Mouse (Mus musculus): Measurements from ENCODE around the gene Olfr877.

Olfr877 gene

GRCm38 (mm10) chr9:37853969-37854368 lies at the start of gene Olfr877:
TSS of gene Olfr877 (plus strand) at chr9:37854269.
- no peak for DNase-seq

DNA sequence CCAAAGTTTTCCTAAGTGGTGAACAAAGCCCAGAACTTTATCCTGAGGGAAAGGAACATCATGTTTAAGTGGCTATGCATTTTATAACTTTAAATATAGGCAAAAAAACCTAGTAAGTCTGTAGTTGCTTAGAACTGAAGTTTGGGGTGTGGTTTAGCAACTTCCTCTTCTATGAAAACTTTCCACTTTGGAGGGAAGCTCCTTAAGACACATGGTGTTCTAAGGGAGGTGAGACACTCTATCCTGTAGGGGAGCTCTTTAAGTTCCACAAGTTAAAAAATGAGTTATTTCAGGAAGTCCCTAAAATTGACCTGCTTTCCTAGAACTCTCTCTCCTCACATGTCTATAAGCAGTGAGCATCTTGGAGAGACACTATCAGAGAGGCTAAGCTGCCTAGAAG lies 46.8 kb upstream of the Olfr877 start:
- no peak for DNase-seq

DNA sequence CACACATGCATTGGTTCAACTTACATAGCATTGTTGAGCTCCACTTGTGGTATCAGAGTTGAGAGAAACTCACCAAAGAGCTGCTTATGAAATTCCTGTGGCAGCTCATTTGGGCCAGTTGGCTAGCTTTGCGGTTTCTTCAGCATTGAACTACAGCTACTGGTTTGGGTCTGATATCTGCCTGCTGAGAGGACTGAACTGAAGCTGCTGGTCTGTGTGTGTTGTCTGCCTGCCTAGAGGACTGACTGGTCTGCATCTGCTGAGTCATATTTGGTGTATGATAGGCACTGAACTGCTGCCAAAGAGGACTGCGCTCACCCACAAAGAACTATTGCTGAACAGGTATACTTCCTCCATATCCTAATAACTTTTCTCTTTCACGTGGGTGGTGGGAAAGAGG lies 45.6 kb upstream of the Olfr877 start:
- no peak for DNase-seq

DNA sequence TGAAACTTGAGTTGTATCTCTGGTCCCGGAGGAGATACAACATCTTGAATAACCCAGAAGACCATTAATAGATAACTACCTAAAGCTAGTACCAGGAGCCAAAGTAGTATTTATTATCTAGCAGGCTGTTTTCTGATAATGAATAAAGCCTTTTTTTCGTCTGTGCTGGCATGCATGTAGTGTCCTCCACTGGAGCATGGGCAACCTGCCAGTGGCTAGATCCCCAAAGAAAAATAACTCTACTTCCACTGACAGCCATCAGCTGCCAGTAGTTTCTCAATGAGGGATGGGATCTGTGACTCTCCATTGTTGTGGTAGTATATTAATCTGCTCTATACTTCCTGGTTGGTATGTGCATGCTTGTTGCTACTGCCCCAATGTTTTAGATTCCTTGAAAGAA lies 45.1 kb upstream of the Olfr877 start:
- DNase-seq: peak; percentile 13

GRCm38 (mm10) chr9:37814696-37815095 lies 39.4 kb upstream of the Olfr877 start:
- peak; percentile 6 for DNase-seq

DNA sequence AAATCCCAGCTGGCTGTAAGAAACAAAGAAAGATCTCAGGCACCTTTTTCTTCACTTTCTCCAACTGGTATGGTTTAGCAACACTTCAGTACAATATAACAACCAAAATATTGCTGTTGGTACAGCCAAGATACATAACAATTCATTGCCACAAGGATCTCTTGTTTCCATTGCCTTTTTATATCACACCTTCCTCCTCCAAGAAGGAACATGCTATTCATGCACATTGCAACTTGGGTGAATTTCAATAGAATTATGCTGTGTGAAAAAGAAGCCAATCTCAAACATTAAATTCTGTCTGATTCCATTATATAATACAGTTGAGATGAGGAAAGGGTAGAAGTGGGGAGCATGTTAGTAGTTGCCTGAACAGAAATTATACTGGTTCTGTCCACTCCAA lies 24.2 kb upstream of the Olfr877 start:
- no peak for DNase-seq

DNA sequence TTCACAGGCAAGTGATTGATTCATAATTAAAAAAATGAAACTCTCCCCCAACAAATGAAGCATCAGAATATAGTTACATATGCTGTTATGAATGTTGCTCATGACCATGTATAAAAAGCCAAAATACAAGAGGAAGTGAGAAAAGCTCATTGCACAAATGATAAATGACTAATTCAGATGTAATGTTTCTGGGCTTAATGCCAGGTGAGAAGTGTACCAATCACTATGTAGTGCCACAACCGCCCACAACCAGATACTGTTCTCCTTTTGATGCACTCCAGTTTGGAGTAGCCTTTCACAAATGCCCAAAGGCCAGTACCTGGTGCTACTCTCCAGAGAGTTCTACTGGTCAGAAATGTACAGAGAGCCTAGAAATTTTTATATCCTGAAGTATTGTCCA lies 20.7 kb upstream of the Olfr877 start:
- no peak for DNase-seq

DNA sequence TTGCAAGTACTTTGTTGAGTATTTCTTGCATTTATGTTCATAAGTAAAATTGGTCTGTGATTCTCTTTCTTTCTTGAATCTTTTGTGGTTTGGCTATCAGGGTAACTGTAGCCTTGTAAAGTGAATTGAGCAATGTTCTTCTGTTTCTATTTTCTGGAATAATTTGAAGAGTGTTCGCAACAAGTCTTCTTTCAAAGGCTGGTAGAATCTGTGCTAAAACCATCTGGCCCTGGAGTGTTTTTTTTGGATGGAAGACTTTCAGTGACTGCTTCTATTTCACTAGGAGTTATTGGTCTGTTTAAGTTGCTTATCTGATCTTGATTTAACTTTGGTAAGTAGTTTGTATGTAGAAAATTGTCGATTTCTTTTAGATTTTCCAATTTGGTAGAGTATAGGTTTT lies 4.8 kb upstream of the Olfr877 start:
- no peak for DNase-seq

DNA sequence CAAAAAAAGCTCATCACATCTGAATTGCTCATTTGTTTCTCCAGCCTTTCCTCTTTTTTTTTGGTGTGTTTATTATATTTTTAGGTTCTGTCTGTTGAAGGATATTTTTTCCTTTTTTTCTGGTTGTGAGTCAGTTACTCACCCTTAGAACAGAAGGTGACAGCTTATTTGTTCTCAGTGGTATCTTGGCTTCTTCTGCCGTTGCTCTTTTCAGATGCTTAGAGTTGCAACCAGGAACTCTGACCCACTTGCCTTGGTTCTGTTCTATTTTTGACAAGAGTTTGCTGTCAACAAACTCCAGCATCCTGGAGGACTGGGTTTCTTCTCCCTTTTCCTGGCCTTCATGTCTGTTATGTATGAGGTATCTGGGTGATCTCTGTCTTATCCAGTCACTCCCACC lies 9.3 kb downstream of the Olfr877 start:
- no peak for DNase-seq

DNA sequence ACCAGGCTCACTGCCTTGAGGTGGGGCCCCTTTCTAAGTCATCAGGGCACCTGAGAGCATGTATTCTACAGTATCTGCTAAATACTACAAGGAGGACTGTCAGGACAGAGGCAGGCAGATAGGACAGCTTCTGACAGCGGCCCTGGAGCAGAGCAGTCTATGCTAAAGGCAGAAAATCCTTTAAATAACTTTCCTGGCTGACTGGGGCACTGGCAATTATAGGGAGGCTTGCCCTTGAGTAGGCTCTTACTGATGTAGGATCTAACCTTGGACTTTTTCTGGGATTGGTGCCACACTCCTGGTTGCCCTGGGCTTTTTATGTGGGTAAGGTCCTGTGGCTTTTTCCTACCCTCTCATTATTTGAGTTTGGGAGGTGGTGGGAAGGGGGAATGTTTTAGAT lies 16.2 kb downstream of the Olfr877 start:
- DNase-seq: no peak

GRCm38 (mm10) chr9:37871097-37871496 lies 17.0 kb downstream of the Olfr877 start:
- no peak for DNase-seq

- DNase-seq: no peak
Measured at GRCm38 (mm10) chr9:37871536-37871935, 17.5 kb downstream of the Olfr877 start.

GRCm38 (mm10) chr9:37890960-37891359 lies 36.9 kb downstream of the Olfr877 start:
- no peak for DNase-seq

- no peak for DNase-seq
Measured at GRCm38 (mm10) chr9:37896661-37897060, 42.6 kb downstream of the Olfr877 start, which contains the start of gene Olfr145. TSS of gene Olfr145 (plus strand) at chr9:37896724.

DNA sequence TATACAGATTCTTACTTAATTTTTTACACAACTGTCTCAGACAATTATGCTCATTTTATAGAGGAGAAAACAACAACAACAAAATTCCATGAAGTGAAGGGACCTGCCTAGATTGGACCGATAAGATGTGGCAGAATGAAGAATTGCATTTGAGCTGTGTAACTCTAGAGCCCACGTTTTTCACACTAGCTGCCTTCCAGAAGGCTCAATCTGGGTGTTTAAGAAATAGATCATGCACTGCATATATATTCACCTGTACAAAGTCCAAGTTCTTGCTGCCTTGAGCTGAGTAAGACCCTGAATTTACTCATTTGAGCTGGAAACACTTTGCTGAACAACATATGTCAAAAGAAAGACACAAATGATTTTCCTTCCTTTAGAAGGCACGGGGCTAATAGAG lies 51.5 kb downstream of the Olfr877 start:
- no peak for DNase-seq
